10 mouse cellular contexts compared by ENCODE assay signal in genomic region chr6:140336414-140336941, GRCm38 (mm10).
DNase-seq lines count a peak whose midpoint lies in the region; ATAC-seq lines count a peak whose summit lies in the region.
"Had no signal": no experiment of that assay in that cellular context is flagged by ENCODE, and none has a peak within 500 bp of the region (broad histone marks: within the 10 kb centered on the region; RNA-seq: fewer than 3 reads in every experiment).

No protein-coding gene starts in this region.

- peak; percentile 15 for DNase-seq in adrenal gland, postnatal 14 days
- DNase-seq in adrenal gland, postnatal 10 days: no peak
- DNase-seq in embryo, embryonic 11 days: peak; percentile 72
- DNase-seq in midbrain, embryonic 14.5 days: peak; percentile 50
- DNase-seq in cerebellum, adult 18-20 months: no peak
- no peak for DNase-seq in layer of hippocampus, adult 9-10 months (ENCODE audit: low spot score)
- DNase-seq in adipocyte (ENCODE audit: low spot score): no peak
- DNase-seq: liver, embryonic 13.5 days; thymus, postnatal 36 days had no signal

- no peaks in the 10 kb centered on the region for H3K9me3 ChIP-seq in hindbrain, embryonic 15.5 days
- no peaks in the 10 kb centered on the region for H3K9me3 ChIP-seq in midbrain, embryonic 14.5 days (ENCODE audit: control insufficient read depth, low read length)
- H3K9me3 ChIP-seq: liver, embryonic 13.5 days had no signal

- H3K4me2 ChIP-seq in hindbrain, embryonic 15.5 days: peak overlapping the region; percentile 18; the same call in 1 of the 2 replicates
- peak overlapping the region; percentile 34 for H3K4me2 ChIP-seq in midbrain, embryonic 14.5 days (ENCODE audit: low read length)
- H3K4me2 ChIP-seq: liver, embryonic 13.5 days had no signal

- H3K9ac ChIP-seq in hindbrain, embryonic 15.5 days: no peak overlapping the region
- no peak overlapping the region for H3K9ac ChIP-seq in midbrain, embryonic 14.5 days (replicated peaks; ENCODE audit: low read length)
- H3K9ac ChIP-seq: liver, embryonic 13.5 days had no signal

- peaks cover 23% of the 10 kb centered on the region for H3K4me1 ChIP-seq in hindbrain, embryonic 15.5 days (replicated peaks)
- peaks cover 18% of the 10 kb centered on the region for H3K4me1 ChIP-seq in midbrain, embryonic 14.5 days (ENCODE audit: control insufficient read depth, insufficient read depth, low read length)
- H3K4me1 ChIP-seq: liver, embryonic 13.5 days had no signal

- no peaks in the 10 kb centered on the region for H3K27me3 ChIP-seq in hindbrain, embryonic 15.5 days
- no peaks in the 10 kb centered on the region for H3K27me3 ChIP-seq in midbrain, embryonic 14.5 days (ENCODE audit: control insufficient read depth, insufficient read depth, low read length)
- H3K27me3 ChIP-seq: liver, embryonic 13.5 days had no signal

- WGBS in hindbrain, embryonic 15.5 days: 5% methylated on average over 13 of the region's 13 CpGs
- 3% methylated on average over 13 of the region's 13 CpGs for WGBS in midbrain, embryonic 14.5 days

- H3K4me3 ChIP-seq in hindbrain, embryonic 15.5 days: no peak overlapping the region
- H3K4me3 ChIP-seq in midbrain, embryonic 14.5 days (replicated peaks; ENCODE audit: low read depth, low read length): no peak overlapping the region
- H3K4me3 ChIP-seq: liver, embryonic 13.5 days had no signal

- peak overlapping the region; percentile 41; the same call in 1 of the 2 replicates for H3K27ac ChIP-seq in hindbrain, embryonic 15.5 days (replicated peaks)
- peak overlapping the region; percentile 16; the same call in 1 of the 2 replicates for H3K27ac ChIP-seq in midbrain, embryonic 14.5 days (replicated peaks; ENCODE audit: low read depth, low read length)
- H3K27ac ChIP-seq: liver, embryonic 13.5 days had no signal

- H3K36me3 ChIP-seq in hindbrain, embryonic 15.5 days: no peaks in the 10 kb centered on the region
- H3K36me3 ChIP-seq in midbrain, embryonic 14.5 days (ENCODE audit: control insufficient read depth, insufficient read depth, low read length): no peaks in the 10 kb centered on the region
- H3K36me3 ChIP-seq: liver, embryonic 13.5 days had no signal

- peak; percentile 68; the same call in 1 of the 2 replicates for ATAC-seq in hindbrain, embryonic 15.5 days (ENCODE audit: low FRiP score, low read depth)
- no peak for ATAC-seq in midbrain, embryonic 14.5 days (ENCODE audit: low FRiP score, low TSS enrichment)

Comparison
In these comparisons a context has a peak if more than half of its experiments do, and no peak if none do; other contexts are left out.
1. DNase-seq: peak in adrenal gland, postnatal 14 days (single experiment), embryo, embryonic 11 days (single experiment) and midbrain, embryonic 14.5 days (single experiment); none in adrenal gland, postnatal 10 days (single experiment), cerebellum, adult 18-20 months (0 of 2), layer of hippocampus, adult 9-10 months (single experiment) and adipocyte (single experiment).